Mouse (Mus musculus): ENCODE measurements around the gene Vps18.

GRCm38 (mm10) chr2:119292281-119292680 is 3.7 kb downstream of the Vps18 start:
- TF ChIP-seq POLR2A (IDR thresholded peaks at IDR 0.05; ENCODE audit: borderline replicate concordance, insufficient read depth, low read length) (no peak), CTCF (IDR thresholded peaks at IDR 0.05; ENCODE audit: borderline replicate concordance, insufficient read depth, low read depth, low read length) (no peak)
